Mouse (Mus musculus) left cerebral cortex, postnatal 10 days (tissue): Measurements from ENCODE around the gene Eif5a2. TPM values are rescaled to one million over a fixed set of nuclear protein-coding genes. Genes with fewer than 3 reads are reported as not detected.

ENCODE experiments used
- DNase-seq, 2 experiments: peaks; one replicate each; pipeline ENCODE4 v3.0.0; 2021 to 2022; ENCODE audit warnings: low spot score in 2 of 2, mixed read lengths in 1 of 2; ENCODE audit errors: extremely low spot score in 1 of 2
- intact Hi-C: fragments of 180-260 bp; cut with DNase I; formaldehyde crosslinking; loops from one replicate; pipeline ENCODE4 v1.15.1; 2025
- total RNA-seq, 2 experiments: library from RNA; stranded (reverse); gene quantifications; 2 replicates each; pipeline ENCODE4 v1.2.3; 2021

The Eif5a2 gene
- total RNA-seq, 2 experiments from 2014 or later, result 18.2 to 18.6 TPM

- DNase-seq, result no peak
- intact Hi-C loops, result no loop called here
Measured at GRCm38 (mm10) chr3:28794835-28795234, 13.8 kb downstream of the Eif5a2 start.

- DNase-seq, result peak; percentile 97 to 99
- intact Hi-C loops, result no loop called here
Measured at GRCm38 (mm10) chr3:28805301-28806097, 24.4 kb downstream of the Eif5a2 start, which contains the start of gene Rpl22l1. Rpl22l1 (plus strand) TSS chr3:28805436.

GRCm38 (mm10) chr3:28808039-28808643 lies 27.1 kb downstream of the Eif5a2 start:
- intact Hi-C loops, result no loop called here

GRCm38 (mm10) chr3:28811441-28811840 lies 30.4 kb downstream of the Eif5a2 start:
- no peak for DNase-seq
- intact Hi-C loops, result no loop called here

More at GRCm38 (mm10) chr3:28808039-28808643, 27.1 kb downstream of the Eif5a2 start:
- DNase-seq, result no peak

GRCm38 (mm10) chr3:28814361-28814760 lies 33.3 kb downstream of the Eif5a2 start:
- DNase-seq, result peak in 1 of 2 experiments; percentile 52
- intact Hi-C loops, result loop anchor here (1.0 kb wide), 1 partner anchor 155 kb away; no protein-coding TSS in a partner anchor

GRCm38 (mm10) chr3:28816010-28816540 lies 35.0 kb downstream of the Eif5a2 start:
- intact Hi-C loops, result no loop called here

GRCm38 (mm10) chr3:28826272-28826671 lies 45.2 kb downstream of the Eif5a2 start:
- intact Hi-C loops, result no loop called here
- no peak for DNase-seq

More at GRCm38 (mm10) chr3:28816010-28816540, 35.0 kb downstream of the Eif5a2 start:
- DNase-seq, result no peak

- DNase-seq, result no peak
- intact Hi-C loops, result no loop called here
Measured at GRCm38 (mm10) chr3:28827605-28828004, 46.5 kb downstream of the Eif5a2 start.

GRCm38 (mm10) chr3:28829454-28829853 lies 48.4 kb downstream of the Eif5a2 start:
- no peak for DNase-seq
- intact Hi-C loops, result no loop called here

- DNase-seq, result no peak
- intact Hi-C loops, result no loop called here
Measured at GRCm38 (mm10) chr3:28836796-28837371, 55.8 kb downstream of the Eif5a2 start.

GRCm38 (mm10) chr3:28841886-28842649 lies 61.0 kb downstream of the Eif5a2 start:
- no peak for DNase-seq
- intact Hi-C loops, result no loop called here

- DNase-seq, result no peak
- intact Hi-C loops, result no loop called here
Measured at GRCm38 (mm10) chr3:28843231-28843630, 62.2 kb downstream of the Eif5a2 start.

GRCm38 (mm10) chr3:28847115-28847514 lies 66.0 kb downstream of the Eif5a2 start:
- intact Hi-C loops, result no loop called here
- DNase-seq, result no peak

Other genes starting within 250 kb of the Eif5a2 start
- not detected for gene Slc2a2, start 83.4 kb upstream of the Eif5a2 start, total RNA-seq
- gene Rpl22l1, start 24.2 kb downstream of the Eif5a2 start, total RNA-seq, result 100 to 1,000 TPM; 245 to 251 TPM
- not detected for gene Gm1527, start 111.3 kb downstream of the Eif5a2 start, total RNA-seq